Mouse (Mus musculus) heart, embryonic 11.5 days (tissue): ENCODE measurements at regions not wholly inside any gene's neighbourhood (a gene's known extent, or its start where the extent isn't known, plus 50 kb on each side); places are given as distances from the start of the nearest gene placed in this dataset.
"Not testable (repeated sequence)": the region's sequence is repeated elsewhere in the genome, so short reads cannot be mapped to it uniquely, and the experiment has no call there.

ENCODE experiments used
- ATAC-seq: fragments of 200-750 bp; cut with Nextera tagmentation; replicated peaks from 2 replicates; pipeline ENCODE4 v1.8.0; 2017; ENCODE audit warnings: moderate library complexity; ENCODE audit not compliant: insufficient number of reproducible peaks, low FRiP score, low TSS enrichment
- H3K27ac ChIP-seq: fragments of 300-500 bp; sonication (generic); 2 replicates; pipeline ENCODE4 v1.5.1; 2014; ENCODE audit warnings: mild to moderate bottlenecking, low read depth, low read length
- H3K27me3 ChIP-seq: fragments of 300-500 bp; sonication (generic); 2 replicates; pipeline ENCODE4 v1.6.1; 2014; ENCODE audit warnings: mild to moderate bottlenecking, low read length, mixed read lengths; ENCODE audit not compliant: control insufficient read depth, insufficient read depth
- H3K36me3 ChIP-seq: fragments of 300-500 bp; sonication (generic); 2 replicates; pipeline ENCODE4 v1.6.1; 2014; ENCODE audit warnings: mild to moderate bottlenecking, low read length, moderate library complexity, mixed read lengths; ENCODE audit not compliant: control insufficient read depth, insufficient read depth
- H3K4me1 ChIP-seq: fragments of 300-500 bp; sonication (generic); 2 replicates; pipeline ENCODE4 v1.6.1; 2014; ENCODE audit warnings: low read length; ENCODE audit not compliant: control insufficient read depth, insufficient read depth
- H3K4me2 ChIP-seq: fragments of 300-500 bp; sonication (generic); 2 replicates; pipeline ENCODE4 v1.6.1; 2014; ENCODE audit warnings: mild to moderate bottlenecking, moderate library complexity
- H3K4me3 ChIP-seq: fragments of 300-500 bp; sonication (generic); 2 replicates; pipeline ENCODE4 v1.5.1; 2014; ENCODE audit warnings: low read depth, low read length
- H3K9ac ChIP-seq: fragments of 300-500 bp; sonication (generic); 2 replicates; pipeline ENCODE4 v1.6.1; 2014; ENCODE audit warnings: mild to moderate bottlenecking, low read depth, low read length, moderate library complexity
- H3K9me3 ChIP-seq: fragments of 300-500 bp; sonication (generic); replicated peaks from 2 replicates; pipeline ENCODE4 v1.6.1; 2016; ENCODE audit warnings: low read length; ENCODE audit not compliant: control insufficient read depth
- WGBS: fragments of 180-500 bp; shearing (Covaris S2); extraction: QIAGEN DNeasy Blood & Tissue Kit; methylation state at CpG from one replicate; pipeline ENCODE4 v1.1.7; 2014; ENCODE audit not compliant: insufficient replicate concordance; 5-methylcytosine and 5-hydroxymethylcytosine counted together

GRCm38 (mm10) chr4:89753484-89753883 is 74.2 kb downstream of the Dmrta1 start:
- no peaks in the 10 kb centered on the region for H3K4me1 ChIP-seq
- WGBS = 58% methylated on average over 1 of the region's 1 CpGs
- H3K27ac ChIP-seq = no peak overlapping the region
- H3K9ac ChIP-seq = no peak overlapping the region
- no peaks in the 10 kb centered on the region for H3K36me3 ChIP-seq
- H3K9me3 ChIP-seq = no peaks in the 10 kb centered on the region
- no peak overlapping the region for H3K4me2 ChIP-seq
- H3K27me3 ChIP-seq = no peaks in the 10 kb centered on the region
- no peak overlapping the region for H3K4me3 ChIP-seq
- ATAC-seq = no peak

GRCm38 (mm10) chr4:89776269-89776668 is 97.0 kb downstream of the Dmrta1 start:
- H3K9ac ChIP-seq = no peak overlapping the region
- no peak overlapping the region for H3K27ac ChIP-seq
- no peaks in the 10 kb centered on the region for H3K9me3 ChIP-seq
- 50% methylated on average over 10 of the region's 10 CpGs for WGBS
- no peak overlapping the region for H3K4me3 ChIP-seq
- no peaks in the 10 kb centered on the region for H3K36me3 ChIP-seq
- H3K27me3 ChIP-seq = no peaks in the 10 kb centered on the region
- no peaks in the 10 kb centered on the region for H3K4me1 ChIP-seq
- no peak for ATAC-seq
- no peak overlapping the region for H3K4me2 ChIP-seq

DNA sequence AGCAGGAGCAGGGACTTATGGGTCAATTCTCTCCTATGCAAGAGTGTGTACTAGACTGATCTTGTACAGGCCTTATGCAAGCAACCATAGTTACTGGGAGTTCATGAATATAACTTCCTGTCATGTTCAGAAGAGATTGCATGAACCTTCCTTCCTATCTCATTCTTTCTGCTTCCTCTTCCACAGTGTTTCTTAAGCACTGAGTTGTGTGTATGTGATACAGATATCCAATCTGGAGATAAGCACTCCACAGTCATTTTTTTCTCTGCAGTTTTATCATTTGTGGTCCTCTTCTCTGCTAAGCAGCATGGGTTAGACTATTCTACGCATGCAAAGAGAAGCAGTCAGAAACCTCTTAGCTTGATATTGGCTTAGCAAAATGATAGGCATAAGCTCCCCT is 102.3 kb downstream of the Dmrta1 start:
- Histone ChIP-seq H3K9me3 (no peaks in the 10 kb centered on the region), H3K4me2 (no peak overlapping the region), H3K27me3 (no peaks in the 10 kb centered on the region), H3K4me3 (no peak overlapping the region), H3K27ac (no peak overlapping the region), H3K4me1 (no peaks in the 10 kb centered on the region), H3K9ac (no peak overlapping the region), H3K36me3 (no peaks in the 10 kb centered on the region)
- WGBS = 86% methylated on average over 1 of the region's 1 CpGs
- ATAC-seq = no peak

GRCm38 (mm10) chr4:89816823-89817222 is 137.6 kb downstream of the Dmrta1 start:
- Histone ChIP-seq H3K9me3 (no peaks in the 10 kb centered on the region), H3K4me1 (no peaks in the 10 kb centered on the region), H3K27ac (no peak overlapping the region), H3K9ac (no peak overlapping the region), H3K4me3 (no peak overlapping the region), H3K27me3 (no peaks in the 10 kb centered on the region), H3K4me2 (no peak overlapping the region), H3K36me3 (no peaks in the 10 kb centered on the region)
- 88% methylated on average over 7 of the region's 7 CpGs for WGBS
- no peak for ATAC-seq

DNA sequence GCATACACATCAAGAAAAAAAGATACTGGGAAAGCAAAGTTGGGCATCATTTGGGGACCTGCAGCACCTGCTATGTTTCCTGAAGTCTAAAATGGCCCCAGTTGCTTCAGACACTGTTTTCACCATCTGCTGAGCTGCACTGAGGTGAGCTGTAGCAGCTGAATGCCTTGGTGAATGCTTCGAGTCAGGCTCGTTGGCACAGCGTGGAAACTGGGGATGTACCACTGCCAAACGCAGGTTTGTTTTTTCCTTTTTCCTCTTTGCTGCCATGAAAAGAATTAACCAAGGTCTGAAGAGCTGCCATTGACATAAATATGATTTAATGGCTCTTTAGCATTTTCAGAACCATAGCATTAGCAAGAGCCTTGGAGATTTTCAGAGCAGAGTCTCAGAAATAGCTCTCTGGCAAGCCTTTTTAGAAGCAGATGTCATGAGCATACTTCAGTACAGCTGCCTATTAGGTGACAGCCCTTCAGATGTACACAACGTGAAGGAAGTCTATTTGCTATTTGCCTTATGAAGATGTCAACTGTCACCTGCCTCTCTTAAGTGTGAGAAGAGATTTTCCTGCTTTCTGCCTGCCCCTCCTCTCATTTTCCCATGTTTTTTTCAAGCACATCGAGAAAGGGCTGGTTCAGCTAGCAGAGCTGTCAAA is 155.4 kb downstream of the Dmrta1 start:
- no peak for ATAC-seq
- H3K4me1 ChIP-seq = no peaks in the 10 kb centered on the region
- H3K4me2 ChIP-seq = no peak overlapping the region
- no peak overlapping the region for H3K9ac ChIP-seq
- 69% methylated on average over 6 of the region's 6 CpGs for WGBS
- H3K4me3 ChIP-seq = no peak overlapping the region
- no peak overlapping the region for H3K27ac ChIP-seq
- H3K27me3 ChIP-seq = no peaks in the 10 kb centered on the region
- H3K9me3 ChIP-seq = no peaks in the 10 kb centered on the region
- no peaks in the 10 kb centered on the region for H3K36me3 ChIP-seq

GRCm38 (mm10) chr4:89875375-89876055 is 196.3 kb downstream of the Dmrta1 start:
- not testable (repeated sequence) for H3K9me3 ChIP-seq, H3K9ac ChIP-seq, H3K4me2 ChIP-seq, H3K36me3 ChIP-seq, H3K27me3 ChIP-seq, ATAC-seq, H3K27ac ChIP-seq, H3K4me1 ChIP-seq, H3K4me3 ChIP-seq
- WGBS = 28% methylated on average over 6 of the region's 15 CpGs

DNA sequence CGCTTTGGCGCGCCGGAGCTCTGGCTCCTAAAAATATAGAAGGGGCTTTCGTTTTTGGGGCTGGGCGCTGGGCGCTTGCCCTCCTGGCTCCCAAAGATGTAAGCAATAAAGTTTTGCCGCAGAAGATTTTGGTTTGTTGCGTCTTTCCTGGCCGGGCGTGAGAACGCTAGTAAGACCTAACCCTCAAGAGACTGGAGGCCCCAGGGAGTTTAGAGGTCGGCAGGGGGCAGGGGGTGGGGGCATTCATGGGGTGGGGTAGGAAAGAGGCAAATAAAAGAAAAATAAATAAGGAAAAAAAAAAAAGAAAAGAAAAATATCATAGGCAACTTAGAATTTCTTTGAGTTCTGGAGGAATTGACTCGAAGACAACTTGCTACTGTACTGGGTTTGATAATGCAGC is 196.9 kb downstream of the Dmrta1 start:
- Histone ChIP-seq H3K4me3 (peak overlapping the region; percentile 30), H3K4me2 (peak overlapping the region; percentile 56)
- not testable (repeated sequence) for ATAC-seq, H3K27ac ChIP-seq, H3K9ac ChIP-seq, H3K4me1 ChIP-seq, H3K27me3 ChIP-seq, H3K9me3 ChIP-seq, H3K36me3 ChIP-seq
- 25% methylated on average over 7 of the region's 14 CpGs for WGBS

DNA sequence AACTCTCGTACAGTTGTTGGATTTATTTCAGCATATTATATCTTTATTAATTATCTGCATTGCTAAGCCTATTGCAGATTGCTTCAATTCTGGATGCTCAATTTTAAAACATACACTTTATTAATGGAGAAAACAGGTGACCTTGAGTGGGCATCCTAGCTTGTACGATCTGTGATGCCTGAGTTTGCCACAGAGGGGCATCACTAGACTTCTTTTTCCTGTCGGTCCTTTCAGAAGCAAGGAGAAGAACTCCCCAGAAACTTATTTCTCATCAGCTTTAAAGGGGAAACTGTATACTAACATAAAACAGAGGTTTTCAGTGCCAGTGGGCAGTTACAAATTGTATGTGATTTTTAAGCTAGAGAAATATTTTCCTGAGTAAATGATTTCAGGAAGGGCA is 201.8 kb downstream of the Dmrta1 start:
- no peaks in the 10 kb centered on the region for H3K36me3 ChIP-seq
- no peak overlapping the region for H3K4me3 ChIP-seq
- ATAC-seq = no peak

GRCm38 (mm10) chr4:89909622-89910021 is 230.4 kb downstream of the Dmrta1 start:
- Histone ChIP-seq H3K9me3 (no peaks in the 10 kb centered on the region), H3K4me2 (no peak overlapping the region), H3K4me3 (no peak overlapping the region), H3K9ac (no peak overlapping the region), H3K27me3 (no peaks in the 10 kb centered on the region), H3K27ac (no peak overlapping the region), H3K4me1 (no peaks in the 10 kb centered on the region), H3K36me3 (no peaks in the 10 kb centered on the region)
- no peak for ATAC-seq

More for the DNA sequence above, 201.8 kb downstream of the Dmrta1 start:
- Histone ChIP-seq H3K4me1 (no peaks in the 10 kb centered on the region), H3K9ac (no peak overlapping the region), H3K27me3 (no peaks in the 10 kb centered on the region), H3K27ac (no peak overlapping the region), H3K4me2 (no peak overlapping the region), H3K9me3 (no peaks in the 10 kb centered on the region)
- 52% methylated on average over 3 of the region's 3 CpGs for WGBS
